Mouse (Mus musculus): ENCODE results near the gene Ccdc113. TPM values are rescaled to one million over a fixed set of nuclear protein-coding genes. Genes with fewer than 3 reads are reported as not detected.

The Ccdc113 gene
- total and polyA plus RNA-seq, 3 experiments, result not detected

GRCm38 (mm10) chr8:95573146-95573545, 39.3 kb downstream of the Ccdc113 start:
- Histone ChIP-seq H3K36me3 (replicated peaks in 1 of 2; ENCODE audit: control insufficient read depth in 1 of 2, insufficient read depth in 1 of 2, low read length in 1 of 2) (no peaks in the 10 kb centered on the region), H3K4me3 (replicated peaks in 1 of 3; ENCODE audit: low read depth in 2 of 3, low read length in 2 of 3, poor library complexity in 1 of 3) (no peak overlapping the region), H3K79me2 (replicated peaks; ENCODE audit: control insufficient read depth, extremely low read depth, insufficient read depth, poor library complexity, severe bottlenecking) (no peaks in the 10 kb centered on the region), H3K27ac (ENCODE audit: insufficient read depth, low read depth) (no peak overlapping the region), H3K27me3 (replicated peaks) (peaks cover 3% of the 10 kb centered on the region), H3K9ac (ENCODE audit: insufficient read depth, low read depth) (no peak overlapping the region), H3K4me2 (ENCODE audit: insufficient read depth, low read depth, poor library complexity, severe bottlenecking) (no peak overlapping the region), H3K4me1 (ENCODE audit: control insufficient read depth in 1 of 2, insufficient read depth in 2 of 2) (no peaks in the 10 kb centered on the region), H3K9me3 (replicated peaks; ENCODE audit: low read length) (no peaks in the 10 kb centered on the region)
- dilution Hi-C loops (cut with MboI; ENCODE audit: extremely low pct_ligation_motif_present, extremely low pct_unique_long_range_greater_than_20kb, low sequenced_read_pairs), result no loop called here
- no peak for DNase-seq (ENCODE audit: extremely low read depth)
- TF ChIP-seq BHLHE40 (IDR thresholded peaks at IDR 0.05; ENCODE audit: low read depth, low read length), result no peak
- no peak for TF ChIP-seq UBTF (IDR thresholded peaks at IDR 0.05; ENCODE audit: low read depth, low read length)
- TF ChIP-seq KAT2A (IDR thresholded peaks at IDR 0.05; ENCODE audit: insufficient replicate concordance, low read length), result no peak
- no peak for TF ChIP-seq RAD21 (IDR thresholded peaks at IDR 0.05; ENCODE audit: low read depth, low read length)
- TF ChIP-seq IRF4 (IDR thresholded peaks at IDR 0.05; ENCODE audit: low read depth, low read length), result no peak
- in situ Hi-C loops (cut with MboI; ENCODE audit: low pct_ligation_motif_present, low pct_unique_long_range_greater_than_20kb, low sequenced_read_pairs), result no loop called here

DNA sequence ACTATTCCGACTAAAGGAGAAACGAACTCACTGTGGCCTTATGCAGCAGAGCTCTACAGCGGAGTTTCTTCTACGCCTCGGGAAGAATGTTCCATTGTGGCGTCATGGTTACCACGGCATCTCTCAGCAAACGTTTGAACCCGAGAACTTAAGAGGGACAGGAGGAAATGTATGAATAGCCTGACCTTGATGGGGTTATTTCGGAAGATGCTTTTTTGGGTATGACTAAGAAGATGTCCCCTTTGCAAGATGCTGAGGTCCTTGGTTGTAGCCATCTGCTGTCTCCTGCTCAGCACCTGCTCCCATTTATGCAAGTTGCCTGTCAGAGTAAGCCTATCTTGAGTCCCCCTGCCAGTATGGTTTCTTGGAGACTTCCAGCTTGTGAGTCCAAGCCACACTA, 42.4 kb downstream of the Ccdc113 start, which contains the start of gene Prss54:
Gene Prss54 (minus strand): TSS at position 101 of the 400 bp plus-strand sequence.
- H3K4me2 ChIP-seq (ENCODE audit: insufficient read depth, low read depth, poor library complexity, severe bottlenecking), result no peak within 1 kb of the TSS
- no peak for DNase-seq (ENCODE audit: extremely low read depth)
- in situ Hi-C loops (cut with MboI; ENCODE audit: low pct_ligation_motif_present, low pct_unique_long_range_greater_than_20kb, low sequenced_read_pairs), result no loop called here
- H3K27ac ChIP-seq (ENCODE audit: insufficient read depth, low read depth), result no peak within 1 kb of the TSS
- H3K9ac ChIP-seq (ENCODE audit: insufficient read depth, low read depth), result no peak within 1 kb of the TSS
- H3K79me2 ChIP-seq (replicated peaks; ENCODE audit: control insufficient read depth, extremely low read depth, insufficient read depth, poor library complexity, severe bottlenecking), result no peaks in the 10 kb centered on the region
- H3K36me3 ChIP-seq (replicated peaks in 1 of 2; ENCODE audit: control insufficient read depth in 1 of 2, insufficient read depth in 1 of 2, low read length in 1 of 2), result no peaks in the 10 kb centered on the region
- peaks cover 1% of the 10 kb centered on the region for H3K27me3 ChIP-seq (replicated peaks)
- H3K4me3 ChIP-seq (replicated peaks in 1 of 3; ENCODE audit: low read depth in 2 of 3, low read length in 2 of 3, poor library complexity in 1 of 3), result no peak within 1 kb of the TSS
- no peaks in the 10 kb centered on the region for H3K9me3 ChIP-seq (replicated peaks; ENCODE audit: low read length)
- TF ChIP-seq ELF1 (IDR thresholded peaks at IDR 0.05; ENCODE audit: low read depth, low read length) (no peak), HCFC1 (IDR thresholded peaks at IDR 0.05; ENCODE audit: low read depth, low read length) (no peak), USF2 (conservative IDR thresholded peaks at IDR 0.05; ENCODE audit: low read depth, low read length) (no peak), MEF2A (IDR thresholded peaks at IDR 0.05; ENCODE audit: borderline replicate concordance, low read depth, low read length) (no peak), IRF4 (IDR thresholded peaks at IDR 0.05; ENCODE audit: low read depth, low read length) (no peak), RAD21 (IDR thresholded peaks at IDR 0.05; ENCODE audit: low read depth, low read length) (no peak)
- no peaks in the 10 kb centered on the region for H3K4me1 ChIP-seq (ENCODE audit: control insufficient read depth in 1 of 2, insufficient read depth in 2 of 2)
- dilution Hi-C loops (cut with MboI; ENCODE audit: extremely low pct_ligation_motif_present, extremely low pct_unique_long_range_greater_than_20kb, low sequenced_read_pairs), result no loop called here

- Histone ChIP-seq H3K4me1 (ENCODE audit: control insufficient read depth in 1 of 2, insufficient read depth in 2 of 2) (peaks cover 0 to 6% of the 10 kb centered on the region in 2 experiments; a peak in 1 of 4 replicates), H3K27ac (ENCODE audit: insufficient read depth, low read depth) (no peak overlapping the region), H3K36me3 (replicated peaks in 1 of 2; ENCODE audit: control insufficient read depth in 1 of 2, insufficient read depth in 1 of 2, low read length in 1 of 2) (no peaks in the 10 kb centered on the region), H3K9me3 (replicated peaks; ENCODE audit: low read length) (peaks cover 5% of the 10 kb centered on the region), H3K79me2 (replicated peaks; ENCODE audit: control insufficient read depth, extremely low read depth, insufficient read depth, poor library complexity, severe bottlenecking) (no peaks in the 10 kb centered on the region), H3K27me3 (replicated peaks) (peaks cover 4% of the 10 kb centered on the region), H3K4me3 (replicated peaks in 1 of 3; ENCODE audit: low read depth in 2 of 3, low read length in 2 of 3, poor library complexity in 1 of 3) (no peak overlapping the region), H3K9ac (ENCODE audit: insufficient read depth, low read depth) (no peak overlapping the region), H3K4me2 (ENCODE audit: insufficient read depth, low read depth, poor library complexity, severe bottlenecking) (no peak overlapping the region)
- TF ChIP-seq MAZ (IDR thresholded peaks at IDR 0.05; ENCODE audit: low read depth, low read length) (no peak), ZMIZ1 (IDR thresholded peaks at IDR 0.05; ENCODE audit: low read depth, low read length) (no peak), PAX5 (IDR thresholded peaks at IDR 0.05; ENCODE audit: low read length) (no peak), JUND (conservative IDR thresholded peaks at IDR 0.05; ENCODE audit: low read depth, low read length) (no peak), TBP (conservative IDR thresholded peaks at IDR 0.05; ENCODE audit: low read depth, low read length) (no peak), RAD21 (IDR thresholded peaks at IDR 0.05; ENCODE audit: low read depth, low read length) (no peak), SIN3A (IDR thresholded peaks at IDR 0.05; ENCODE audit: low read length) (no peak), MEF2A (IDR thresholded peaks at IDR 0.05; ENCODE audit: borderline replicate concordance, low read depth, low read length) (no peak), IRF4 (IDR thresholded peaks at IDR 0.05; ENCODE audit: low read depth, low read length) (no peak), BHLHE40 (IDR thresholded peaks at IDR 0.05; ENCODE audit: low read depth, low read length) (no peak), RCOR1 (conservative IDR thresholded peaks at IDR 0.05; ENCODE audit: low read depth, low read length) (no peak)
- no peak for DNase-seq (ENCODE audit: extremely low read depth)
- dilution Hi-C loops (cut with MboI; ENCODE audit: extremely low pct_ligation_motif_present, extremely low pct_unique_long_range_greater_than_20kb, low sequenced_read_pairs), result no loop called here
- in situ Hi-C loops (cut with MboI; ENCODE audit: low pct_ligation_motif_present, low pct_unique_long_range_greater_than_20kb, low sequenced_read_pairs), result no loop called here
Measured at GRCm38 (mm10) chr8:95587339-95587738, 53.5 kb downstream of the Ccdc113 start.

All from CH12.LX (cell line).